Mouse (Mus musculus) embryonic fibroblast, embryonic 13.5 days (primary cell): ENCODE measurements around the gene Lrfn1. TPM values are rescaled to one million over a fixed set of nuclear protein-coding genes. Genes with fewer than 3 reads are reported as not detected.

Source experiments
- H3K27ac ChIP-seq: 2 replicates; pipeline ENCODE4 v1.5.1; 2012; ENCODE audit warnings: low read length, control low read depth, inconsistent platforms; ENCODE audit not compliant: insufficient read depth
- H3K4me1 ChIP-seq: 2 replicates; pipeline ENCODE4 v1.6.1; 2011; ENCODE audit warnings: low read length; ENCODE audit not compliant: control insufficient read depth, insufficient read depth
- H3K4me3 ChIP-seq: 2 replicates; pipeline ENCODE4 v1.5.1; 2011; ENCODE audit warnings: mild to moderate bottlenecking, control low read depth, low read length; ENCODE audit not compliant: insufficient read depth
- CTCF ChIP-seq: IDR thresholded peaks from 2 replicates; pipeline ENCODE4 v1.5.1; 2011; ENCODE audit warnings: mild to moderate bottlenecking, control low read depth, low read length, moderate library complexity, borderline replicate concordance; ENCODE audit not compliant: insufficient read depth
- POLR2A ChIP-seq: IDR thresholded peaks from 2 replicates; pipeline ENCODE4 v1.6.1; 2011; ENCODE audit warnings: low read depth, mild to moderate bottlenecking, control low read depth, low read length, moderate library complexity
- polyA plus RNA-seq: library from polyadenylated mRNA; stranded (reverse); fragments of >200 nt; gene quantifications from 2 replicates; pipeline ENCODE4 v1.2.4, GENCODE M21; 2011; ENCODE audit warnings: low read depth; ENCODE audit not compliant: missing spikeins, insufficient read length

Lrfn1 gene
- polyA plus RNA-seq, 1 experiment, result 4.9 TPM

DNA sequence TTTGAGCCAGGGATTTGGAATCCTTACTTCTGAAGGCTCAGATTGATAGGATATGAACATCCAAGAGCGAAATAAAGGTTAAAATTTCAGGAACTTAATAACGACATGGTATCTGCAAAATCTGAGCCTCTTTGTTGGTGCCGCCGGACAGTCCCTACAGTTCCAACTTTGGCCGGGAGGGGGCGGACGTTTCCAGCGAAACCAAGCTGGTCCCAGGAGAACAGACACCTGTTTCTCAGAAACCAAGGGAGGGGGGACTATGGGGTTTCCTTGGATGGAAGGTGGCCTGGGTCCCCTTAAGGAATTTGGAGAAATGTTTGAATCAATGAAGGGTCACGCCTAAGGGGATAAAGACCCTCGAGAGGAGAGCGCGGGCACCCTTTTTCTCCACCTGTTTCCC is 5.3 kb upstream of the Lrfn1 start:
- H3K4me3 ChIP-seq, result no peak overlapping the region
- TF ChIP-seq CTCF, result peak; percentile 57
- TF ChIP-seq POLR2A, result no peak
- H3K4me1 ChIP-seq, result no peaks in the 10 kb centered on the region
- no peak overlapping the region for H3K27ac ChIP-seq

DNA sequence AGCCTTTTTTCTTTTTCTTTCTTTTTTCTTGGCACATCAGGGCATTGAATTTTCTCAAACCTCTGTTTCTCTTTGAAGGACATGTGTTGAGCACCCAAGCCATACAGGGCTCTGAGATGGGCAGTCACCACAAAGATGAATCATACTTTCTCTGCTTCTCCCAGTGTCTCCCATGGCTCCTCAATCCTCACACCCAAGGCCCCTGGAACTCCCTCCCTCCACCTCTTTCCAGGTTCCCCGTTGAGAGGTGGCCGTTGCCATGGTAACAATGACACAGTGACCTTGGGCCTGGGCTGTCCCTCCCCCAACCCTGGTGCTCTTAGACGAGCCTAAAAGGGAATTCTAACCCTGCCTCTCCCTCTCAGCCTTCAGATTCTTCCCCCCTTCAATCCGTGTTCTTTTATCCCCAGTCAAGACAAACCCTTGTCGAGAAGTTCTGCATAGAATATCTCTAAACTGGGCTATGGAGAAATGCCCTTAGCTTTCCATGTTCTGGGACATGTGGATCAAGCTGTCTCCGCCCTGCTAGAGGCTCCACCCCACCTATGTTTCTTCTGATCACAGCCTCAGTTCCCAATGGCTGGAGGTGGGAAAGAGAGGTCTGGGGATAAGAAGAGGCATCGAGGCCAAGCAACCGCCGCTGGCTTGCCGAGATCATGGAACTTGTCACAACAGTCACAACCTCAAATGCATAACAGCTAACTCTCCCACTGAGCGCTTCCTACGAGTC is 4.5 kb upstream of the Lrfn1 start:
- H3K4me1 ChIP-seq, result no peaks in the 10 kb centered on the region
- H3K27ac ChIP-seq, result no peak overlapping the region
- no peak overlapping the region for H3K4me3 ChIP-seq
- no peak for TF ChIP-seq CTCF
- TF ChIP-seq POLR2A, result no peak

DNA sequence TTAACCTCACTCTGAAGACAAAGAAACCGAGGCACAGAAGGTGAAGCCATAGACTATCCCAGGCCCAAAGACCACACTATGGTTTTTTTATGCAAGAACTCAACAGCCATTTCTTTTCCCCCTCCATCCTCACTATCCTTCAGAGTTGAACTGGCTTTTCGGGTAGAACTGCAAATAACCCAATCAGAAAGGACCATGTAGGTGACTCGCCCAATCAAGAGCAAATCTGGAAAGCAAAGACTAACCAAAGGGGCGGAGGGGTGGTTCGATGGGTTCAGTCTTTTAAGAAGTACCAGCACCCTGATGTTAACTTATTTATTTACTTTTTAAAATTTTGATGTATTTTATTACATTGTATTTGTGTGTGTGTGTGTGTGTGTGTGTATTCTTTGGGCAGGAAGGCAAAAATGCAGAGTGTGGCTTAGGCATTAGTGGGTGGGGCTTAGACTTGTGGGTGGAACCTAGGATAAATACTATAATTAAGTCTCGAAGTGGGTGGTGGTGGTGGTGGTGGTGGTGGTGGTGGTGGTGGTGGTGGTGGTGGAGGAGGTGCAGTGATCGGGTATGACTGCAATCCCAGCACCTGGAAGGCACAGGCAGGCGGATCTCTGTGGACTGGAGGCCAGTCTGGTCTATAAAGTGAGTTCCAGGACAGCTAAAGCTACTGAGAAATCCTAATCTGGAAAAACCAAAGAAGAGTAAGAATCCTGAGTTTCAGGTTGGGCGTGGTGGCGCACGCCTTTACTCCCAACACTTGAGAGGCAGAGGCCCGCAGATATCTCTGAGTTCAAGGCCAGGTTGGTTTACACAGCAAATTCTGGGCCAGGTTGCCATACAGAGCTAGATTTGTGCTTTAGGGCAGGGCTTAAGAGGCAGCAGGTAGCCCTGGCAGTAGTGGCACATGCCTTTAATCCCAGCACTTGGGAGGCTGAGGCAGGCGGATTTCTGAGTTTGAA is 3.6 kb upstream of the Lrfn1 start:
- no peaks in the 10 kb centered on the region for H3K4me1 ChIP-seq
- no peak overlapping the region for H3K27ac ChIP-seq
- no peak overlapping the region for H3K4me3 ChIP-seq
- TF ChIP-seq CTCF (no peak), POLR2A (no peak)

GRCm38 (mm10) chr7:28452361-28453005 is 703 bp downstream of the Lrfn1 start:
- no peak for TF ChIP-seq POLR2A
- TF ChIP-seq CTCF, result no peak
- H3K27ac ChIP-seq, result no peak overlapping the region
- H3K4me1 ChIP-seq, result no peaks in the 10 kb centered on the region

DNA sequence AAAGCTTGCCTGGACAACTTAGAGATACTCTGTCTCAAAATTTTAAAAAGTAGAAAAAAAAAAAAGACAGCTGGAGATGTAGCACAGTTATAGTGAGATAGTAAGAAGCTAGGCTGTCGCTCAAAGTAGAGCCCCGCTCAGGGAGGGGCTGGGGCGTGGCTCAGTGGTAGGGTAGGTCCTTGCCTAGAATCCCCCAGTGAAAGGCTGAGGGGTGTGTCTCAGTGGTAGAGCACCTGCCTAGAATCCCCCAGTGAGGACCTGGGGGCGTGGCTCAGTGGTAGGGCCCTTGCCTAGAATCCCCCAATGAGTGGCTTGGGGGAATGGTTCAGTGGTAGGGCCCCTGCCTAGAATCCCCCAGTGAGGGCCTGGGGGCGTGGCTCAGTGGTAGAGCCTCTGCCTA is 8.6 kb downstream of the Lrfn1 start:
- TF ChIP-seq CTCF, result no peak
- TF ChIP-seq POLR2A, result no peak
- Histone ChIP-seq H3K4me1 (no peaks in the 10 kb centered on the region), H3K27ac (no peak overlapping the region), H3K4me3 (no peak overlapping the region)

More at GRCm38 (mm10) chr7:28452361-28453005, 703 bp downstream of the Lrfn1 start:
- peak overlapping the region; percentile 37 for H3K4me3 ChIP-seq

DNA sequence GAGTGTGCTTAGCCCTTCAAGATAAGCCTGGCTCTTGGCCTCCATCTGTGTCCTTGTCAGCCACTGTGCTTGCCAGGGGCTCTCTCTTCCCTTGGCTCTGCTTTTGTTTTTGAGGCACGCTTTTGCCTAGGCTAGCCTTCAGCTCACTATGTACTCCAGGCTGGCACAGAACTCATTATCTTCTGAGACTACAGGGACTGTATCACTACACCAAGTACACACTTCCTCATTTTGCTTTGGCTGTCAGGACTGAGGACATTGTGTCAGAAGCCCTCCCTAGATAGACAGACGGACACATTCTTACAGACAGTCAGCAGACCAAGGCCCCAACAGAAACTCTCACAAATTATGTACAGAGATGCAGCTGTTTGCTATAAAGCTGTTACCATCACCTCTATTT is 11.0 kb downstream of the Lrfn1 start:
- Histone ChIP-seq H3K4me1 (no peaks in the 10 kb centered on the region), H3K27ac (no peak overlapping the region), H3K4me3 (no peak overlapping the region)
- TF ChIP-seq CTCF (no peak), POLR2A (no peak)

GRCm38 (mm10) chr7:28464416-28465212 is 12.8 kb downstream of the Lrfn1 start:
- H3K4me1 ChIP-seq, result no peaks in the 10 kb centered on the region
- no peak overlapping the region for H3K4me3 ChIP-seq
- H3K27ac ChIP-seq, result no peak overlapping the region
- TF ChIP-seq CTCF (no peak), POLR2A (no peak)

- H3K4me3 ChIP-seq, result no peak overlapping the region; the same call in 1 of the 2 replicates
- no peaks in the 10 kb centered on the region for H3K4me1 ChIP-seq
- no peak for TF ChIP-seq CTCF
- no peak for TF ChIP-seq POLR2A
- H3K27ac ChIP-seq, result no peak overlapping the region
These were observed 15.0 kb downstream of the Lrfn1 start for GRCm38 (mm10) chr7:28466721-28467212.
